24 mouse cellular contexts compared by ENCODE assay signal in the genomic region with DNA sequence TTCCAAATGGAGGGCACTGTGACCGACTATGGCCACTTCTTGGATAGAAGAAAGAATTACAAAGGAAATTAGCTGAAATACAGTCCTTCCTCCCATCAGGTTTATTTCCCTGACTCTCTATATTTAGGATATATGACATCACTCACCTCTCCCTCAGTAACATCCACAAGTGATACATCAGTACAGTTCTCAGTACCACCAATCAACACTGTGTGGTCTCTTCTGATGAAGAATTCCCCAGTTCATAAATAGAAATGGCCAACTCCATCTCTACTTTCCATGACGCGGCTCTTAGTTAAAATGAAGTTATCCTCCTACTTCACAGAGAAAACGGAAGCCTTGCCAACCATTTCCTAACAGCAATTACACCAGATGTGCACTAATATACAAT.
DNase-seq lines count a peak whose midpoint lies in the region; ATAC-seq lines count a peak whose summit lies in the region.
"Had no signal": no experiment of that assay in that cellular context is flagged by ENCODE, and none has a peak within 500 bp of the region (broad histone marks: within the 10 kb centered on the region; RNA-seq: fewer than 3 reads in every experiment).

No protein-coding gene starts in this region.

- no peaks in the 10 kb centered on the region; the same call in 1 of the 2 replicates for H3K4me1 ChIP-seq in heart, embryonic 10.5 days
- H3K4me1 ChIP-seq in heart, embryonic 13.5 days = peaks cover 11% of the 10 kb centered on the region
- H3K4me1 ChIP-seq in heart, embryonic 16.5 days (ENCODE audit: control insufficient read depth, insufficient read depth, low read length) = 0 out of 2 replicates have a peak, but pooled peaks cover 2% of the 10 kb centered on the region
- H3K4me1 ChIP-seq: embryonic facial prominence, embryonic 13.5 days; forebrain, embryonic 10.5 days; forebrain, embryonic 13.5 days had no signal

- intact Hi-C loops in heart, postnatal 36 days (cut with DNase I) = no loop called here
- intact Hi-C loops in heart, postnatal 14 days (cut with DNase I) = loop anchor here (10.0 kb wide), 1 partner anchor 138 kb away; no protein-coding TSS in a partner anchor

- H3K27ac ChIP-seq in heart, embryonic 10.5 days = peak overlapping the region; percentile 56; the same call in 1 of the 2 replicates
- peak overlapping the region; percentile 87 for H3K27ac ChIP-seq in heart, embryonic 13.5 days (replicated peaks)
- H3K27ac ChIP-seq in heart, embryonic 16.5 days (ENCODE audit: low read length) = peak overlapping the region; percentile 91
- H3K27ac ChIP-seq: embryonic facial prominence, embryonic 13.5 days; forebrain, embryonic 10.5 days; forebrain, embryonic 13.5 days; hindbrain, embryonic 14.5 days; hindbrain, postnatal 0 days had no signal

- peak; percentile 76; the same call in 1 of the 2 replicates for ATAC-seq in heart, embryonic 13.5 days (ENCODE audit: extremely low read depth, insufficient number of reproducible peaks, low FRiP score, low TSS enrichment)
- ATAC-seq in heart, embryonic 16.5 days (replicated peaks; ENCODE audit: extremely low read depth, insufficient read depth, low FRiP score) = peak; percentile 91
- ATAC-seq: CD4-positive, CD25-positive, alpha-beta regulatory T cell, adult 4 months; forebrain, embryonic 13.5 days; forebrain, embryonic 16.5 days; hindbrain, postnatal 0 days; inflammation-experienced regulatory T-cells, adult 6 months; intestine, embryonic 16.5 days had no signal

- no peaks in the 10 kb centered on the region for H3K36me3 ChIP-seq in heart, embryonic 10.5 days
- H3K36me3 ChIP-seq in heart, embryonic 13.5 days = no peaks in the 10 kb centered on the region
- no peaks in the 10 kb centered on the region for H3K36me3 ChIP-seq in heart, embryonic 16.5 days (ENCODE audit: control insufficient read depth, insufficient read depth)
- H3K36me3 ChIP-seq: embryonic facial prominence, embryonic 13.5 days; forebrain, embryonic 10.5 days had no signal

- DNase-seq in heart, embryonic 10.5 days (ENCODE audit: low spot score) = no peak
- no peak for DNase-seq in heart, postnatal 36 days
- DNase-seq in heart, adult 8-10 months (ENCODE audit: low spot score) = no peak
- no peak for DNase-seq in heart, postnatal 14 days
- DNase-seq: adrenal gland, adult 2 months; cerebellum, adult 11 months; cerebellum, adult 2 months; cerebellum, adult 9-11 months; cerebellum, postnatal 25 days; gastrocnemius, postnatal 10 days; gastrocnemius, postnatal 36 days; kidney, adult 18-20 months; kidney, adult 9 months had no signal

- no peak overlapping the region for H3K9ac ChIP-seq in heart, embryonic 13.5 days
- H3K9ac ChIP-seq in heart, embryonic 16.5 days (ENCODE audit: low read length) = no peak overlapping the region
- H3K9ac ChIP-seq: embryonic facial prominence, embryonic 13.5 days; forebrain, embryonic 13.5 days; hindbrain, embryonic 14.5 days had no signal

- no peaks in the 10 kb centered on the region for H3K27me3 ChIP-seq in heart, embryonic 10.5 days (ENCODE audit: insufficient read depth, poor library complexity, severe bottlenecking)
- H3K27me3 ChIP-seq in heart, embryonic 13.5 days (replicated peaks) = no peaks in the 10 kb centered on the region
- H3K27me3 ChIP-seq in heart, embryonic 16.5 days (ENCODE audit: control insufficient read depth, insufficient read depth, low read length) = no peaks in the 10 kb centered on the region
- H3K27me3 ChIP-seq: embryonic facial prominence, embryonic 13.5 days; forebrain, embryonic 13.5 days had no signal

- peak overlapping the region; percentile 44 for H3K4me2 ChIP-seq in heart, embryonic 13.5 days
- H3K4me2 ChIP-seq in heart, embryonic 16.5 days (ENCODE audit: low read depth, low read length) = peak overlapping the region; percentile 40
- H3K4me2 ChIP-seq: embryonic facial prominence, embryonic 13.5 days; forebrain, embryonic 13.5 days; hindbrain, embryonic 14.5 days had no signal

- H3K4me3 ChIP-seq in heart, embryonic 10.5 days = no peak overlapping the region
- H3K4me3 ChIP-seq in heart, embryonic 13.5 days = no peak overlapping the region
- no peak overlapping the region for H3K4me3 ChIP-seq in heart, embryonic 16.5 days (ENCODE audit: low read length)
- H3K4me3 ChIP-seq: embryonic facial prominence, embryonic 13.5 days; forebrain, embryonic 10.5 days; forebrain, embryonic 13.5 days had no signal

- no peaks in the 10 kb centered on the region for H3K9me3 ChIP-seq in heart, embryonic 10.5 days
- no peaks in the 10 kb centered on the region for H3K9me3 ChIP-seq in heart, embryonic 13.5 days
- H3K9me3 ChIP-seq in heart, embryonic 16.5 days (replicated peaks; ENCODE audit: control insufficient read depth, low read length) = 0 out of 2 replicates have a peak, but pooled peaks cover 2% of the 10 kb centered on the region
- H3K9me3 ChIP-seq: embryonic facial prominence, embryonic 13.5 days; forebrain, embryonic 10.5 days; forebrain, embryonic 13.5 days had no signal

- WGBS in heart, embryonic 10.5 days = 53% methylated on average over 4 of the region's 4 CpGs
- 38% methylated on average over 4 of the region's 4 CpGs for WGBS in heart, embryonic 13.5 days
- WGBS in heart, embryonic 16.5 days = 37% methylated on average over 4 of the region's 4 CpGs
